9 mouse cellular contexts compared by ENCODE assay signal in the genomic region with DNA sequence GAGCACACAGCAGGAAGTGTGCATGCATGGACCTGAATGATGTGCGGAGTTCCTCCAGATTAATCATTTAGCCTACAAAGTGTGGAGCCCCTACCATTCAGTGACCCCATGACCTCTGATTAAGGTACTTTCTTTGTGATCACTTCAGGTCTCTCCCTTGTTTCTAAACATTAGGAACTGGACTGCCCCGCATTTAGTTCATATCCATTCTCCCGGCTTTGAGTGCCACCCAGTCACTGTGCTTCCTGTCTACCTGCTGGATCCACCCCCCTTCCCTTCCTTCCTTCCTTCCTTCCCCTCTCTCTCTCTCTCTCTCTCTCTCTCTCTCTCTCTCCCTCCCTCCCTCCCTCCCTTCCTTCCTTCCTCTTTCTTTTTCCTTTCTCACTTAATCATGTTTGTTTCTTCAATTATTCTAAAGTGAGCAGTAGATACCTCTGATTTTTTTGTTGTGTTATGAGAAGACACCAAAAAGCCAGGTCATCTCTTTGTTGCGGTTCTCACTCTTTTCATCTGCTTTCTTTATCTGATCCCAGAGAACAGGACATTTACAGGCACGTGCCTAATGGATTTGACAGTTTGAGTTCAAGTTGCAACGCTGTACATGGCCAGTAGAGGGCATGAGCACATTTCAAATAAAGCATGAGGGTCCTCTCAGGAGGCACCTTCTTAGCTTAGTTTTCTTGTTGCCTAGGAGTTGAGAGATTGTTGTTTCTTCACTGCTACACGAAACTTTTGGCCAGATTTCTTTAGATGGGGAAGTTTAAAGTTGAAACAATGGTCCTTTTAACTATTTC.
DNase-seq lines count a peak whose midpoint lies in the region; ATAC-seq lines count a peak whose summit lies in the region.
"Had no signal": no experiment of that assay in that cellular context is flagged by ENCODE, and none has a peak within 500 bp of the region (broad histone marks: within the 10 kb centered on the region; RNA-seq: fewer than 3 reads in every experiment).

No protein-coding gene starts in this region.

- H3K9ac ChIP-seq in hindbrain, embryonic 16.5 days (ENCODE audit: low read depth, low read length), result no peak overlapping the region
- H3K9ac ChIP-seq: lung, embryonic 15.5 days had no signal

- H3K36me3 ChIP-seq in embryonic facial prominence, embryonic 10.5 days (replicated peaks), result no peaks in the 10 kb centered on the region
- no peaks in the 10 kb centered on the region for H3K36me3 ChIP-seq in hindbrain, embryonic 16.5 days (ENCODE audit: control insufficient read depth, insufficient read depth, low read length)
- H3K36me3 ChIP-seq: lung, embryonic 15.5 days had no signal

- peak; percentile 13 for DNase-seq in ovary, postnatal 36 days (ENCODE audit: low spot score)
- DNase-seq in ovary, postnatal 10 days (ENCODE audit: low spot score), result no peak
- peak; percentile 37 for DNase-seq in adrenal gland, postnatal 25 days
- peak; percentile 77 for DNase-seq in embryonic facial prominence, embryonic 10.5 days (ENCODE audit: low spot score)
- peak; percentile 45 for DNase-seq in layer of hippocampus, adult 9-11 months
- DNase-seq in right cerebral cortex, postnatal 25 days, result peak; percentile 21

- peak; percentile 68; the same call in 1 of the 2 replicates for ATAC-seq in hindbrain, embryonic 16.5 days
- peak; percentile 85 for ATAC-seq in megakaryocyte progenitor cell, adult 5-6 weeks (replicated peaks; ENCODE audit: poor library complexity)

- WGBS in embryonic facial prominence, embryonic 10.5 days, result 17% methylated on average over 7 of the region's 7 CpGs
- WGBS in hindbrain, embryonic 16.5 days, result 12% methylated on average over 7 of the region's 7 CpGs

- no peaks in the 10 kb centered on the region for H3K27me3 ChIP-seq in embryonic facial prominence, embryonic 10.5 days (replicated peaks; ENCODE audit: low read depth, poor library complexity, severe bottlenecking)
- H3K27me3 ChIP-seq in hindbrain, embryonic 16.5 days (replicated peaks; ENCODE audit: control insufficient read depth, insufficient read depth, low read length), result no peaks in the 10 kb centered on the region
- H3K27me3 ChIP-seq: lung, embryonic 15.5 days had no signal

- H3K4me1 ChIP-seq in embryonic facial prominence, embryonic 10.5 days, result peaks cover 7% of the 10 kb centered on the region; the same call in 1 of the 2 replicates
- H3K4me1 ChIP-seq in hindbrain, embryonic 16.5 days (ENCODE audit: control insufficient read depth, insufficient read depth, low read depth, low read length), result no peaks in the 10 kb centered on the region; the same call in 1 of the 2 replicates
- H3K4me1 ChIP-seq: lung, embryonic 15.5 days had no signal

- H3K4me3 ChIP-seq in embryonic facial prominence, embryonic 10.5 days, result no peak overlapping the region
- no peak overlapping the region for H3K4me3 ChIP-seq in hindbrain, embryonic 16.5 days (ENCODE audit: low read length)
- H3K4me3 ChIP-seq: lung, embryonic 15.5 days had no signal

- no peak overlapping the region for H3K27ac ChIP-seq in embryonic facial prominence, embryonic 10.5 days (replicated peaks)
- no peak overlapping the region for H3K27ac ChIP-seq in hindbrain, embryonic 16.5 days (ENCODE audit: low read depth, low read length)
- H3K27ac ChIP-seq: lung, embryonic 15.5 days had no signal

- H3K9me3 ChIP-seq in embryonic facial prominence, embryonic 10.5 days, result no peaks in the 10 kb centered on the region
- H3K9me3 ChIP-seq in hindbrain, embryonic 16.5 days (ENCODE audit: control insufficient read depth, low read length), result no peaks in the 10 kb centered on the region
- H3K9me3 ChIP-seq: lung, embryonic 15.5 days had no signal

- H3K4me2 ChIP-seq in hindbrain, embryonic 16.5 days (ENCODE audit: low read length), result no peak overlapping the region
- H3K4me2 ChIP-seq: lung, embryonic 15.5 days had no signal
